Mouse (Mus musculus) liver, postnatal 0 days (tissue): ENCODE results near the gene 0610012G03Rik.

Experiments used
- CTCF ChIP-seq: sonication (generic); IDR thresholded peaks from 2 replicates; pipeline ENCODE4 v1.5.1; 2016; ENCODE audit warnings: antibody characterized with exemption, low read depth
- EP300 ChIP-seq: IDR thresholded peaks from 2 replicates; pipeline ENCODE4 v1.6.1; 2016; ENCODE audit warnings: antibody characterized with exemption, low read depth, mild to moderate bottlenecking

GRCm38 (mm10) chr16:31993195-31993594 is 44.9 kb upstream of the 0610012G03Rik start:
- TF ChIP-seq CTCF (no peak), EP300 (no peak)
